Mouse (Mus musculus) frontal cortex, adult (tissue): ENCODE measurements at regions not wholly inside any gene's neighbourhood (a gene's known extent, or its start where the extent isn't known, plus 50 kb on each side); places are given as distances from the start of the nearest gene placed in this dataset.

Experiments
- ATAC-seq: cut with Nextera tagmentation; 2 replicates; pipeline ENCODE4 v1.9.2; 2017; ENCODE audit warnings: mild to moderate bottlenecking, moderate library complexity, mixed read lengths; ENCODE audit not compliant: low TSS enrichment

- ATAC-seq: no peak
Observed at GRCm38 (mm10) chr7:40257733-40258376, 640.3 kb upstream of the Vstm2b start.

GRCm38 (mm10) chr7:40258377-40258739 is 639.8 kb upstream of the Vstm2b start:
- no peak for ATAC-seq

- ATAC-seq: peak; percentile 78
Observed at GRCm38 (mm10) chr7:40273459-40274072, 624.6 kb upstream of the Vstm2b start.

GRCm38 (mm10) chr7:40275078-40275477 is 623.0 kb upstream of the Vstm2b start:
- no peak for ATAC-seq

- ATAC-seq: no peak
Observed at GRCm38 (mm10) chr7:40275658-40276057, 622.5 kb upstream of the Vstm2b start.

GRCm38 (mm10) chr7:40276116-40276515 is 622.0 kb upstream of the Vstm2b start:
- ATAC-seq: no peak

- no peak for ATAC-seq
Observed at GRCm38 (mm10) chr7:40290166-40290565, 608.0 kb upstream of the Vstm2b start.

GRCm38 (mm10) chr7:40310558-40310957 is 587.6 kb upstream of the Vstm2b start:
- no peak for ATAC-seq

- ATAC-seq: no peak
Observed at GRCm38 (mm10) chr7:40321171-40321570, 577.0 kb upstream of the Vstm2b start.

- ATAC-seq: no peak
Observed at GRCm38 (mm10) chr7:40325188-40325705, 572.9 kb upstream of the Vstm2b start.

GRCm38 (mm10) chr7:40332455-40332854 is 565.7 kb upstream of the Vstm2b start:
- ATAC-seq: no peak

- no peak for ATAC-seq
Observed at GRCm38 (mm10) chr7:40352306-40352705, 545.8 kb upstream of the Vstm2b start.

- ATAC-seq: no peak
Observed at GRCm38 (mm10) chr7:40362719-40363118, 535.4 kb upstream of the Vstm2b start.

- no peak for ATAC-seq
Observed at GRCm38 (mm10) chr7:40372713-40373112, 525.4 kb upstream of the Vstm2b start.

- ATAC-seq: no peak
Observed at GRCm38 (mm10) chr7:40377839-40378238, 520.3 kb upstream of the Vstm2b start.

GRCm38 (mm10) chr7:40381244-40381643 is 516.9 kb upstream of the Vstm2b start:
- ATAC-seq: peak; percentile 82

GRCm38 (mm10) chr7:40388152-40388551 is 510.0 kb upstream of the Vstm2b start:
- peak; percentile 29; the same call in 1 of the 2 replicates for ATAC-seq

GRCm38 (mm10) chr7:40389795-40390194 is 508.3 kb upstream of the Vstm2b start:
- no peak for ATAC-seq

- ATAC-seq: no peak
Observed at GRCm38 (mm10) chr7:40390927-40391326, 507.2 kb upstream of the Vstm2b start.

- ATAC-seq: no peak
Observed at GRCm38 (mm10) chr7:40391626-40392025, 506.5 kb upstream of the Vstm2b start.

- 0 out of 2 replicates have a peak, but pooled peaks have one; percentile 45 for ATAC-seq
Observed at GRCm38 (mm10) chr7:40392207-40392606, 505.9 kb upstream of the Vstm2b start.

- no peak for ATAC-seq
Observed at GRCm38 (mm10) chr7:40392699-40393098, 505.4 kb upstream of the Vstm2b start.

GRCm38 (mm10) chr7:40398266-40398665 is 499.9 kb upstream of the Vstm2b start:
- ATAC-seq: no peak
